Mouse (Mus musculus) lung, postnatal 0 days (tissue): ENCODE measurements at regions not wholly inside any gene's neighbourhood (a gene's known extent, or its start where the extent isn't known, plus 50 kb on each side); places are given as distances from the start of the nearest gene placed in this dataset.

Experiments used
- CTCF ChIP-seq: IDR thresholded peaks from 2 replicates; pipeline ENCODE4 v1.5.1; 2016; ENCODE audit warnings: antibody characterized with exemption, mild to moderate bottlenecking
- EP300 ChIP-seq: IDR thresholded peaks from 2 replicates; pipeline ENCODE4 v1.6.1; 2016; ENCODE audit warnings: antibody characterized with exemption, mild to moderate bottlenecking, control low read depth

DNA sequence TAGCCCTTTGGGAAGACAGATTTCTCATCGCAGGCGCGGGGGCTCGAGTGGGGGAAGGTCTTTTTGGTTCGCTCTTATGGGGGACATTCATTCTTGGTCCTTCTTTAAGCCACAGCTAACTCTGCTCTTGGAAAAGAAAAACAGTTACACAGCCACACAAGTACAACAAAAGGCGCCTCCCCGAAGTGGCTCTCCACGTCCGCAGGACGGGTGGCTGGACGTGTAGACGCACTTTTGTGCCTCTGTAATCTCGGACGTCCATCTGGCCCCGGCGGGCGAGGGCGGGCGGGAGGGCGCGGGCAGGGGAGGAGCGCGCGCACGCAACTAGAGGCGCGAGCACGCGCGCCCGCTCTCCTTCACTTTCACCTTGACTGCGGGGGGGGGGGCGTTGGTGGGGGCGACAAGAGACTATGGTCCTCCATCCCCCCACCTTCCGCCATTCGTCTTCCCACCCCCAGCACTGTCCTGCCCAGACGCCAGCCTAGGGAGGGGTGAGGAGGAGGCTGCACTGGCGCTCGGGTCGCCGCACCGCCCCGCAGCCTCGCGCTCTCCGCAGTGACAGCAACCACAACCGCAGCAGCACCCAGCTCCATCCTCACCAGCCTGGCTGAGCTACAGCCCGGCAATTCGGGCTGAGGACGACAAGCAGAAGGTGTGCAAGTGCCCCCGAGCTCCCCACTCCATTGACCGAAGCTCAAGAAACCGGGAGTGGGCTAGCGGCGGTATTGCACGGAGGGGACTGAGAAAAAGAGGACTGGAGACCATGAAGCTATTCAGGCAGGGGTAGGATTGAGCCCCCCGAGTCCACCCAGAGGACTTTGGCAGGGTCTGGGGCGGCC lies 483.0 kb downstream of the Prss52 start:
- TF ChIP-seq CTCF (no peak), EP300 (no peak)
